Mouse (Mus musculus): ENCODE data around the gene Frmd6.

Gene Frmd6

DNA sequence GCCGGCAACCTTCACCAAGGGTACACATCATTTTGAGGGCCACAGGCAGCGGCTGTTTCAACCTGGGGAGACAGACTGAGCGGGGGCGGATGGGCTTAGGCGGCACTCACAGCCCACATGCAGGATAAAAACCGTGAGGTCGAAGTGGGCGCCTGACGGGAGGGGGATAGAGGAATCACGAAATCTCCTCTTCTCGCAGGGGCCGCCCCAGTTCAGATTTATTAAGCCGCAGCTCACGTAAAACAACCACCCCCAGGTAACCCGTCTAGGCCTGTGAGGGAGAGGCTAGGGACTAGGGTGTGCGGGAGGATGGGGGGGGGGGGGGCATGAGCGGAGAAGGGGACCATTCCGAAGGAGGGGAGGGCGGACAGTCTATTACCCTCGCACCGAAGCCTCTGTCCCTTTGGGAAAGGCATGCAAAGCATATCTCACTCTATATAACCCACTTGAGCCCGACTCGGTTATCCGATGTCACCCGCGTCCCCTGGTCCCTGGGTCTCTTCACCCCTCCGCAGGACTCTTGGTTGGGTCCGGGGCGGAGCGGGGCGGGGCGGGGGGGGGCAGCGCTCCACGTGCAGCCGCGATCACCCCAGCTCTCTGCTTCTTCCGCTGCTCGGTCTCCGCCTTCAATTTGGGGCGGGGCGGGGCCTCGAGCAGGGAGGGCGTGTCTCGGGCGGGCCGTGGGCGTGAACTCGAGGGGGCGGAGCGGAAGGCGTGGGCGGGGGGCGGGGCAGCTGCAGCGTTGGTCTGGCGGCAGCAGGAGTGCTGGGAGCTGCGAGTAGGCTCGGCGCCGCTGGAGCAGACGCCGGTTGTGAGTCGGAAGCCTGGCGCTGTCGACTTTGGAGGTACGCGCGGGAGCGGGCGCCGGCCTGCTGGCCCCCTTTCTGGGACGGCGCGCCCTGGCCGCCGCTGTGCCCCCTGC, at the start of gene Frmd6:
Gene Frmd6, plus strand, starts transcription at position 786 of the 922 bp plus-strand sequence.
- peak; percentile 57 for DNase-seq (ENCODE audit: low spot score)

DNA sequence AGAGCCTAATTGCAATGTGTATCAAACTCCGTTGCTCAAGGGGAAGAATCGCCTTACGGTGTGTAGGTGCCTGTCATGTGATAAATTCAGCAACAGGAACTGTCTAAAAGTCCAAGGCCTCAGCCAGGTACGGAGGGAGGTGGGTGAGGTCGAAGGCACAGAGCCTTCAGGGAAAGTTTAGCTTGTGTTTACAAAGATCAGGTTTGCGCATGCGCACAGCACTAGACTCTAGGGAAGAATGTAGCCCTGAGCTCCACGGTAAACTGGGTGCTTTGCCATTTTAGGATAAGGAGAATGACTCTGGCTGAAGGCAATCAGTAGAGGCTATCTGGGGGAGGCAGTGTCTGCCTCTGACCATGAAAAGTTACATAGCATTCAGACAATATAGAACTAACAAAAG, 49.7 kb upstream of the Frmd6 start:
- DNase-seq (ENCODE audit: low spot score): no peak

DNA sequence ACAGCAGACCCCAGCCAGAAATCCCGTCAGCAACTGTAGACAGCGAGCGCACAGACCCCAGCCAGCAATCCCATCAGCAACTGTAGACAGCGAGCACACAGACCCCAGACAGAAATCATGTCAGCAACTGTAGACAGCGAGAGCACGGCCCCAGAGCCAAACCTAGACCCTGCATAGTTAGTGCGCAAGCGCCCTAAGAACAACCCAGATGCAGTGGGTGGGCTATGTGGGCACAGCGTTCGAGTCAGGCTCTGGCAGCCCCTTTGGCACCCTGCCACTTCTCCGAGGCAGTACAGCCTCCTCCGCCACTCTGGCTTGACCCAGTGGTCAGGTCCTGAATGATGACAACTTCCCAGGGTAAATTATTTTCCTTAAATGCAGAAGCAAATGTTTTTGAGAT, 48.6 kb upstream of the Frmd6 start:
- DNase-seq (ENCODE audit: low spot score): no peak

DNA sequence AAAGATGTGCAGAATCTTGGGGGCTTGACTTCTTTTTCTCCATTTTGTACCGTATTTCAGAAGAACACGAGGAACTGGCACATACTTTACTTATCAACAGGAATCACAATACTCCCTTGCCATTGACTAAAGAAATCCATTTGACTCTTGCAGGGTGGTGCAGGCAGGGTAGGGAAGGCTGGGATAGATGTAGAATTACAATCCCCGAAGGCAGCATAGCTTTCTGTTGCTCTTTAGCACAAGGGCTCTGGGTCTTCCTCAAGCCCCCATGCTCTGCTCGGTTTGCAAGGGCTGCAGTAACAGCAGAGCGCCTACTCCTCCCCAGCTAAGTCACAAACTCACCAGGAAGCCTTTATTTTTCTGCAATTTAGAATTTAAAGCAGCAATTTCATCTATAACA, 47.8 kb upstream of the Frmd6 start:
- DNase-seq (ENCODE audit: low spot score): no peak

DNA sequence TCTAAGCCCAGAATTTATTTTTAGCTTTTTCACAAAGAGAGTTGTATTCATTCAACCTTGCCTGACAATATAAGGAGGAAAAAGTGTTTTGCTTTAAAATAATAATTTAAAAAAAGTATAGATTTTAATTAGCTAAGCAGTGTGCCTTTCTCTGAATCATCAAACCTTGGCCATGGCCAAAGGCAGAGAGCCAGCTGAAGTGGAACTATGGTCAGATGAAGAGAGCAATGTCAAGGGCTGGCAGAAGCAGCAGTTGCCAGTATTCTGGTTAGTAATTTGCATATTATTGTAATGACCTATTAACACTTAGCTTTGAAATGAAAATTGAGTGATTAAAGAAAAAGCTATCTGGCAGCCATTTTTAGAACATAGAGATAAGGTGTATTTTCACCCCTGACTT, 47.4 kb upstream of the Frmd6 start:
- no peak for DNase-seq (ENCODE audit: low spot score)

DNA sequence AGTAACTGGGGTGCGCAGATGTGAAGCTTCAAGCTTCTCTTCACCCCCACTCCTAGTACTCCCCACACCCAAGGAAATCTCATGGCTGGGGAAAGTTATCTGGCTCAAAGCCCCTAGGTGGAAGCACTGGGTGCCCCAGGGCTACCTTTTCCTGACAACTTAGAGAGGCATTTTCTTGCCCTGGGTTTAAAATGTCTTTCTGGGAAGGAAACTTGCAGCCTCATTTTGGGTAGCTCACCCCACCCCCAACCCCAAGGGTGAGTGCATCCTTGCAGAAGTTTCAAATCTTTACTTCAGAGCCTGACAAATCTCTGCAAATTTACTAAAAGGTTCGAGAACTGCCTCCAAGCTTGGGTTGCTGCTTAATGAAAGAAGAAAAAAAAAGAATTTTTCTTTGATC, 47.0 kb upstream of the Frmd6 start:
- no peak for DNase-seq (ENCODE audit: low spot score)

DNA sequence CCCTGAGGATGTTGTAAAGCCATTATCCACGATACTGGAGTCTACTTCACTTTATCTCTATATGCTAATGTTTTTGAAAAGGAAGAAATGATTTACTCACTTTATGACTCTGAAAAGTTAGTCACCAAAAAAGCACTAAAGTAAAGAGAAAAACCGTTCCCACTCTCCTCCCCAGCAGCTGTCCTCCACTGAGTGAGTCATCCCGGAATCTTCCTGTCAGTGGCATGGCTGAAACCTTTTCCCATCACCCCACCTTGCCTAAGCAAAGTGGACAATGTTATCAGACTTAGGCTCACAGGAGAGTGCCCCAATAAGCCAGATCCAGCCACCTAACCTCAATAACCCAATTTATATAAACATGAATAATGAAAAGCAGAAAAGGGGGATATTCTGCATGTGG, 46.6 kb upstream of the Frmd6 start:
- DNase-seq (ENCODE audit: low spot score): no peak

DNA sequence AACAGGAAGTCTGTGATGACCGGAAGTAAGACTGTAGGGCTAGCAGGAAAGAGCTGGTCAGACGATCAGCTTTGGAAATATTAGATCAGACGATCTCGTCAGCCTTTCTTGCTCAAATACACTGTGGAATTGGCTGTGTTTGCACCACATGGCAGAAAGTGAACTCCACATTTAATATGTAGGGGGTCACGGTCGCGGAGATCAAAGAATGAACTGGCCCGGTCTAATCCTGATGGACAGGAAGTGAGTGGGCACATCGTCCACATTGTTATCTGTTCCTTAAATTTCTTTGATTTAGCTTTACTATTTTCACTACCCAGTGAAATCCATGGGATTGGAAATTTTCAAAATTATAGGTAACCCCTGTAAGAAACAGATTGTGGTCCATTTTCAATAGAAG, 42.3 kb upstream of the Frmd6 start:
- DNase-seq (ENCODE audit: low spot score): no peak

DNA sequence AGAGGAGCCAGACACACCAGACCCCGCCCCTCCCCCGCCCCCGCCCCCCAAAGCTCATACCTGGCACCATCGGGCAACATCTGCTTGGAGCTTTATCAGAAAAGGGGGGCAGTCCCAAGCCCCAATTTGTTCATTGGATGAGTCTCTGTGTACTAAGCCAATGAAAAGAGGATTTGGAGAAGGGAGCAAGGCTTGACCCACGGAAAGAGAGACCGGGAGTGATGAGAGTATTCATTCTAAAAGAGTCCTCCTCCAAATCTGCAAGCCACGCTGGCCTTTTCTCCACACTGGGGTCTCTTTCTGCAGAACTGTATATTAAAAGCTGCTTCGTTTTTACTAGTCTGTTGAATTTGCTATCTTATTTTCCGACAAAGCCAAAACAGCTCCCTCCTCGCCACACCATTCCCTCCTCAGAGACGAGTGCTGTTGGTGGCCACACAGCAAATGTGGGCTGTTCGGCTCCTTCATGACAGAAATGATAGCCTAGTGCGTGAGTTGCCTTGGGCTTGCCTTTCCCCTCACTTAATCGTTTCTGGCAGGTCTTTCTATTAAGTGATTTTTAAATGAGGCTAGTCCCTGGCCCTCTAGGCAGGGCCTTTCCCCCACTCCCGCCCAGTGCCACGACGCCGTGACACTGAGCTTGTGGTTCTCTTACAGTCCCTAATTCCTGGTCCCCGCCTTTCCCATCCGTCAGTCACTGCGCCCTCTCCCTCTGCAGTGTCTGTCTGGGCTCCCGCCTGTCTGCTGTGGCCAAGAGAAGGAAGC, 41.7 kb upstream of the Frmd6 start:
- DNase-seq (ENCODE audit: low spot score): no peak

DNA sequence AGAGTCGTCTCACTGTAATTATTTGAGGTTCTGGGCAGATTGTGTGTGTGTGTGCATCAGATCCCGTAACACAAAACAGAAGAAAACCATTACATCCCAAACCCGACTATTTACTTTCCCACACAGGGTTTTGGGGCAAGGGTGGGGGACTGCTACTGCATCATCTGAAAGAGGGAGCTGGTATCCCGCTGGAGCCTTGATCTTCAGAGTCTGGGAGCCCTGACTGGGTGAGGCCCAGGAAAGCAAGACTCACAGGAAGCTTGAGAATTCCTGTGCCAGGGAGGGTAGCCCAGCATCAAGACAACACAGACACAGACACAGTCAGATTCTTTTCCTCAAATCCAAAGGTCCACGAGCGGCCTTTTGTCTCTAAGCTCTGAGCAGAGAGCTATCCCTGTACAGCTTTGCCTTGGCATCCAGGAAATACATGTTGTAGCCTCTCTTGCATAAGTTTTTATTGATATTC, 41.0 kb upstream of the Frmd6 start:
- DNase-seq (ENCODE audit: low spot score): no peak

DNA sequence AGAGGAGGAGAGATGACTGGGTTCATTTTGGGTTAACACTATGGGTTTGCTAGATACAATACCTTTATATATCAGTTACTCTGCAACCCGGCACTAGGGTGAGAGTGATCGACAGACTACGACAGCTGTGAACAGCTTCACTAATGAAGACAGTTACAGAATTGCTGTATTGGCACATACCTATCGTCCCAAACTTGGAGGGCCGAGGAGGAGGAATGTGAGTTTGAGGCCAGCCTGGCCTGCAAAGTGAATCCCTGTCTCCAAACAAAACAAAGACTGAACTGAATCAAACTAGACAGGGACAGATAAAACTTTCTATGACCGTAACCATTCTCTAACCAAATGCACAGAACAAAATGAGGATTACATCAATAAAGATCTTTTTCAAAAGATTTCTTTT, 36.0 kb upstream of the Frmd6 start:
- no peak for DNase-seq (ENCODE audit: low spot score)

DNA sequence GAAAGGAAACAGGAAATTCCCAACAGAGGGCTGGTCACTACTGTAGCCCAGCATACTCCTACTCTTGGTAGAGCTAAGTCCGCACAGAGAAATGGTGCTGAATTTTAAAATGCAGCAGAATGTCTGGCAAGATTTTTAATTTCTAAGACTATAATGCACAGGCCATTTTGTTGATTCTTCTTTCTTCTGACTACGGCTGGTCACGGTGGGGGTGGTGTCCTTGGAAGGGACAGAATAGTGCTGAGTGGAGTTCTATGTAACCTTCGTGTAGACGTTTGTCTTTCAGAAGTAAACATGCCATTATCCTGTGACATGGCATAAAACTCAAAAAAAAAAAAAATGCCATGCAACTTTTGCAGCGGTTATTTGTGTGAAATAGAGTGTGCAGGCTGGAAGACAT, 32.0 kb upstream of the Frmd6 start:
- DNase-seq (ENCODE audit: low spot score): no peak

DNA sequence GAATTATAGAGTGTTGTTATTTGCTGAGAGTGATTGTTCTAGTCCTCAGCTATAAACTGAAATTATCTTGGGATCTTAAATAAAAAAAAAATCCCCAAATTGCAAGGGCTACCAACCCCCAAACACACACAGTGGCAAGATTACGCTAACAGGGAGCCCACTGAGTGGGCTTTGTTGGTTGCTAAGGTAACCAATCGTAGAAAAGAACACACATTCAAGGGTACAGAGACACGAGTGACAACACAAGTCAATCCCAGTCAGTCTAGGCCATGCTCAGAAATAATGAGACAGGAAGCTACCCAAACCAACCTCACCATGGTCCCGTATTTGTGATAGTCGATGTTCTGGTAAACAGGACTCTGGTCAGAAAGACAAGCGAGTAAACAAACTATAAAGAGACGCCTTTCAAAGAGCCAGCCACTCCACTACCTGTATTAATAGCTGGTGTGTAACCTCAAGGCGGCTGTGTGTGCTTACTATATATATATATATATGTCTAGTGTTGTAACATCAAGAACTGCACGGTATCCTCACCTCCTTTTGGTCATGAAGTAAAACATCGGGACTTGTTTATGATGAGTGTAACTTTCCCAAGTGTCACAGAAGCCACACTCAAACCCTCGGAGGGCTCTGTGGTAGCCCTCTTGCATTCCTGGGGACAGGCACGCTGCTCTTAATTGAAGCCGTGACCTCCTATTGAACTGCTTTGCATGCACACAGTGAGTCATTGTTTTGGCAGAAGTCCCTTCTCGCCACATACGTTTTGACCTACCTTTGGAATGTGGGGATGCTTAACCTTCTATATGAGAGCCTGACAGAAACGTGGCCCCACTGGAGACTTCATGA, 30.5 kb upstream of the Frmd6 start:
- no peak for DNase-seq (ENCODE audit: low spot score)

DNA sequence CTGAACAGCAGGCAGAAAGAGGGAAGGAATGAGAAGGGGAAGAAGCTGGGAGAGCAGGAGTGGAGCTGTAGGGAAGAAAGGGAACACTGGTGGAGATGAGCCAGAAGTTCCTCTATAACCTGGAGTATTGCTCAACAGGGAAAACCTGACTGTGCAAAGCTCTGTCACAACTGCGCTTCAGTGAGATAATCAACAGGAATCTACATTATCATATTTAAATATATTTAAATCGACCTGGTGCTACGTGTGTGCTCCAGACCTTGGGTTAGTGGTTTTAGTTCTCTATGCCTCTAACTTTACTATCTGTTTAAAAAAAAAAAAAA, 30.0 kb upstream of the Frmd6 start:
- DNase-seq (ENCODE audit: low spot score): no peak

DNA sequence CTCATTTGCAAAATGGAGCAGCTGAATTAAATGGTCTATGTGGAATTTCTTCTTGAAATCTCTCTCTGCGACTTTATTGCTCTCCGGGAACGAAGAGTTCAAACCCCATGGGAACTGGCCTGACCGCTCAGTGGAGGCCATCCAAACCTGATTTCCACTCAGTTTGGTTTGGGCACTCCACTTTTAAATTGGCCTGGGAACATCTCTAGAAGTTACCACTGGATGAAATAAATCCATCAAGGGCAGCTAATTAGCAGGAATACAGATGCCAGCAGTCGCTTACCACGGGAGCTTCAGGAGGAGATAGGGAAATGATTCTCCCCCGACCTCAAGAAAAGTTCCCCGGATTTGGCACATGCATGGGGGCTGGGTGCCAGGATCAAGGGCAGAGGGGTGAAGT, 26.8 kb upstream of the Frmd6 start:
- no peak for DNase-seq (ENCODE audit: low spot score)

DNA sequence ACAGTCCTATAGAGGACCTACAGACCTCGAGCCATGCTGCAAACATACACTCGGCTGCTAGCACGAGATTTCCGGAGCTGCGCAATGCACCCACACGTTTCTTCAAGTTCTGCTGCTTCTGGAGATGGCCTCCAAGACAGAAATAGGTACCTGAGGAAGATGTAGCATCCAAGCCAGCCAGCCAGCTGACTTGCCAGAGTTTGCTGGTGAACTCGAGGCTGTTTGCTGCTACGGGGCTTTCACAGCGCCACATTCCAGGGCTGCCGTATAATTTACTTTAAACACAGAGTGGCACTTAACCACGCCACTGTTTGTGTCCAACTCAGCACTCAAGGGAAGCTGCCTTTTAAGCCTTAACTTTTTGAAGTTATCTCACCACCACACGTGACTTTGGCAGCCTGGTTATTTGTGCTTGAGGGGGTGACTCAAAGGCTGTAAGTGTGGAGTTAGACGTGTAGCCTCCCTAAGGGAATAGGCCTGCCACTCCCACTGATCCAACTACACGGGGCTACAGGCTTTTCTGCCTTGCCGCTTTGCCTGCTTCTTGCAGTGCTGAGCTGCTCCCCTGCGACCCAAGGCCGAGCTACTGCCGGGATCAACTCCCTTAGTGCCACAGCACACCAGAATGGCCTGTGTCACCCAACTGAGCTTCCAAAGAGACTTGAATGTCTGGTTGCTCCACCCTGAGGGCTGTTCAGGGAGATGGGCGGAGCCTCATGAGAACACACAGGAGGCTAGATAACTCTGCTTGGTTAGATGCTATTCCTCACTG, 25.9 kb upstream of the Frmd6 start:
- no peak for DNase-seq (ENCODE audit: low spot score)

DNA sequence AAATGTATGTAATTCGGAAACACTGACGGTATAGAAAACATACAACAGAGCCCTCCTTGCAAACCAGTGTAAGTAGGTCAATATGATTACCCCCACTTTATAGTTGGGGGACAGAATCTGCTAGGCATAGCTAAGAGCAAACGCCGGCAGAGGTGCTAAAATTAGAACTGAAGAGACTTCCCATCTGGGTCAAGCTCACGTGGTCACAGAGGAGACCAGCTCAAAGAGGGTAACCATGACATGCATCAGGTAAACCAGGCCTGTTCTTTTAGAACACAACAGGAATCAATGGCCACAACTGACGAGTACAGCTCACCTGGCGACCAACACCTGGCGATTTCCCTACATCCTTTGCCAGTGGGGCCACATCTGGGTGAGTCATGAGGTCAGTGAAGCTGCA, 25.2 kb upstream of the Frmd6 start:
- DNase-seq (ENCODE audit: low spot score): no peak

DNA sequence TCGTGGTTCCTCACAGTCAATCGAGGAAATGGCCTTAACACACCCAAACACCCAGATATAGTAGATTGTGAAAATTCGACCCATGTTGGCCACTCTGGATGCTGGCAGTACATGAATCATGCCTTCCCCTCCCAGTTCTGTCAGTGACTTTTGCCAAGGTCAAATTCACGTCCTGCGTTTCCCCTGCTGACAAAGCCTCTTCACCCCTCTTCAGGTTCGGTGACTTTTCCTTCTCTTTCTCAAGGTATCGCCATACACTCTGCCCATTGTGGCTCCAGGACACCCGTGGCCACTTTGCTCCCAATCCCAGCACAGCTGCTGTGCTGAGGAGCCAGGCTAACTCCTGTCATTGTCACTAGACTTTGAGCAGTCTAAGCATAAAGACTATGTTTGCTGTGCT, 24.0 kb upstream of the Frmd6 start:
- DNase-seq (ENCODE audit: low spot score): no peak

DNA sequence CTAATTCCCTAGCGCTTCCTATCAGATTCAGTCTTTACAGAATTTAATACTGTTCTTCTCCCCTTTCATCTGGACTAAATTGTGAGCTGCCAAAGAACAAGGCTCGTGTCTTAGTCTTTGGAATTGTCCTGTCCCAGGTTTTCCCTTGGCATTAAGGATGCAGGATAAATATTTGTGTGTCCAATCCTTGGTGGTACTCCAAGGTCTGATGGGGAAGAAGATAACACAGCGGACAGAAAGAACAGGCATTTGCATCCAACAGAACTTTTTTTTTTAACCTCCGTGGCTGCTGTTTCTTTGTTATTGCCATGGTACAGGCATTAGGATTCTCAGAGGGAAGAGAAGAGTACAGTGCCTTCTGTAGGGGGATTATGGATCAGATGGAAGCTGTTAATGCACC, 21.8 kb upstream of the Frmd6 start:
- DNase-seq (ENCODE audit: low spot score): no peak

DNA sequence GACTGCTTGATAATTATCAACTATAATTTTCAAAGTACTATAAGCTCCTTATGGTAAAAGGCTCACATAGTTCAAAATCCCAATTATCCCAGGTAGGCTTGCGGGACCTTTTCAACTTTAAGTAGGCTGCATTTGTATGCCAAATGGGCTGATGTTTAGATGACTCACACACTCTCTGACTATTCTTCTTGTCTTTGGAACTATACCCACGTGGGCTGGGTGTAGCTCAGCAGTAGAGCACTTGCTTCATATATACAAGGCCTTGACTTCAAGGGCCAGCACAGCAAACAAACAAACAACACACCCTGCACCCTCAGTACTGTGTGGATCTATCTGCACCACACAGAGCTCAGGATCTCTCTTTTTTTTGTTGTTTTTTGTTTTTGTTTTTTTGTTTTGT, 20.3 kb upstream of the Frmd6 start:
- no peak for DNase-seq (ENCODE audit: low spot score)

DNA sequence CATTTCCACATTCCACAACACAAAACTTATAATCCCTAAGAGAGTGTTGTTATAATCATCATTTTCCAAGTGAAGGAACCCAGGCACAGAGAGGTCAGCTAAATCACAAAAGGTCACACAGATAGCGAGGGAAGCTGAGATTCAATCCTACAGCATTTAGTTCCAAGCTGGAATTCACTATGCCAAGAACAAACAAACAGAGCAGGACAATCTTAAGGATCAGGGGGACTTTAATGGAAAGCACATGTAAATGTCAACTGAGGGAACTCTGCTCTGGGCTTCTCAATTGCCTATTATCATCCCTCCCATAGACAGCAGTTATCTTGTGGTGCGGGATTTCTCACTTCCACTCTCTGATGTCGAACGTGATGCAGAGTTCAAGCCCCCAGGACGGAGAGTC, 17.8 kb upstream of the Frmd6 start:
- DNase-seq (ENCODE audit: low spot score): no peak

DNA sequence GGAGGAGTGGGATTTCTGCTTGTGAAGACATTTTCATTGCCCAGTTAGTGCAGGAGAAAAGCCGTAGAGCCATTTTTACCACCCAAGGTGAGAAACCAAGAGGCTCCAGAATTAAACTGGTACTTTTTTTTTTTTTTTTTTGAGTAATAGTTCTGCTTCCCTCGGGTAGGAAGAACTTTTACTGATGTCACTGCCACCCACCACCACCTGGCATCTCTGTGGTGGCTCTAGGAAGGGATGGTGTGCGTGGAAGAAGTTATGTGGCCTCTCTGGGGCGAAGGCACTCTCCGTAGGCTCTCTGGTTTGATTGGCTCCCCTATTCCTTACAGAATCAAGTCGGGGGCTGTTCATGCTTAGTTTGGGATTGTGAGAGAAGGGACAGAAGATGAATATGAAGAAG, 17.3 kb upstream of the Frmd6 start:
- DNase-seq (ENCODE audit: low spot score): no peak

Data from layer of hippocampus, adult 9-10 months (tissue).